Mouse (Mus musculus): ENCODE measurements around the gene Galnt16.

Galnt16 gene

DNA sequence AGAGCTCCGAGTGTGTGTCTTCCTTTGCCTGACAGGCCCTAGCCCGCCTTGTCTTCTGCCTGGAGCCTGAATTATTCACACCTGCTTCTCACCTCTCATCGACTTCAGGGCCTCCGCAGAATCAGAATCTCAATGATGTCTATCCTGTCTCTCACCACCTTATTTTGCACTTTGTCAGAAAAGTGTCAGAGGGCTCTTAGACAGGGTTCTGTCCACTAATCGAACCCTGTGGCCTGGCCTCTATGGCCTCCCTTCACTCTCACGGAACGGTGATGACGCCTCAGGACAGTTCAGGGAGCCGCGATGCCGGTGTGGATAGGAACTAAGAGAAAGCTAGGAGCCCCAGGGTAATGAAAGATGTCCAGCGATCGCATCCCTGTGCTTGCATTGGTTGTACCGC is at the start of gene Galnt16:
Galnt16 (plus strand) TSS at position 301 of the 400 bp plus-strand sequence.
- DNase-seq = no peak

DNA sequence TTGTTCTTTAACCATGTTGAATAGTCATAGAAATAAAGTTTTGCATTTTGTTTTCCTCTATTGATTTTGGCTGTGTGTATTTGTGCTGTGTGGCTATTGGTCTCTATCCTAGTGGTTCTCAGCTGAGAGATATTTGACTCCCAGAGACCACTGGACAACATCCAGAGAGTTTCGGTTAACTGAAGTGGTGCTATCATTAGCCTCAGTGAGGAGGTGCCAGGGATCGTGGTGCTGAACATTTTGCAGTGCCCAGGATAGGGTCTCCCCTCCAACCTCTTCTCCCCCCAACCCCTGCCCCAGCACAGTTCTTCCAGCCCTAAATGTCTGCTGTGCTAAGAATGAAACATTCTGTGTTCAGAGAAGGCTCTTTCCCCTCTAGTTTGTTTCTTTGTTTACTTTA is 47.9 kb upstream of the Galnt16 start:
- no peak for DNase-seq

DNA sequence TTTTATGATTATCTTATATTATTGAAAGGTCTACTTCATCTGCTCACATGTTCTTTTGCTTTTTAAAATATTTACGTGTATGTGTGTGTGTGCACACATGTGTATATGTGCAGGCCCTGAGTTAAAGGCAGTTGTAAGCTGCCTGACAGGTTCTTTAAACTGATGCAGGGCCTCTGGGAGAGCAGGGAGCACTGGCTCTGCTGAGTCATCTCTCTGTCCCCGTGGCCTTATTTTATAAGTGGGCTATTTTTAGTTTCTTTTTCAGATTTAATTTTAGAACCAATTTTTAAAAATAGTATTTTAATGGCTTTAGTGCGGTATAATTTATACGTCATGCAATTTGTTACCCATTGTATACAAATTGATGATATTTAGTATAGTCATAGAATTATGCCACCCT is 46.2 kb upstream of the Galnt16 start:
- no peak for DNase-seq

DNA sequence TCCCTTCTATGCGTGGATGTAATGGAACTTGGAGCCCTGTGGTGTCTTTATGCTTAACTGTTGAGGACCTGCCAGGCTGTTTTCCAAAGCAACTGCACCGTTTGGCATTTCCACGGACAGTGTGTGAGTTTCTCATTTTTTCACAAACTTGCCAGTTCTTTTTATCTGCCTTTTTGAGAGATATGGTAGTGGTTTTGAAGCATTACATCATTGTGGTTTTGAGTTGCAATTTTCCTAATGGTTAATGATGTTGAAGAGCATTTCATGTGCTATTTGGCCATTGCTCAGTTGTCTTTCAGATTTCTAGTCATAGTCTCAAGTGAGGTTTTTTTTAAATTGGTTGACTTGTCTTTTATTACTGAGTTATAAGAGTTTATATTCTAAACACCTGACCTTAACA is 44.3 kb upstream of the Galnt16 start:
- no peak for DNase-seq

DNA sequence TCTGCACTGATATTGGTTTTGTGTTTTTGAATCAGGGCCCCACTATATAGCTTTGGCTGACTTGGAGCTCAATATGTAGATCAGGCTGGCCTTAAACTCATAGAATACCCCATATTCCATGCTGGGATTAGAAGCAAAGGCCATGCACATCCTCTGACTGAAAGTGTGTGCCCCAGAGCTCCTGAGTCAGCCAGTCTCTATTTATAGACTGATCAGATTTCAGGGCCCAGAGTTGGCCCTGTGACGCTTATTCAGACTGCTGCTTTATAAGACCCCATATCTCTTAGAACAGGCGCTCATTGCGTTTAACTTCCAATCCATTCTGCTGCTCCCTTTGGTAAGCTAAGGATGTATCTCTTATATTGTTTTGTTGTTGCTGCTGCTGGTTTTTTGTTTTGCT is 38.1 kb upstream of the Galnt16 start:
- DNase-seq = no peak

DNA sequence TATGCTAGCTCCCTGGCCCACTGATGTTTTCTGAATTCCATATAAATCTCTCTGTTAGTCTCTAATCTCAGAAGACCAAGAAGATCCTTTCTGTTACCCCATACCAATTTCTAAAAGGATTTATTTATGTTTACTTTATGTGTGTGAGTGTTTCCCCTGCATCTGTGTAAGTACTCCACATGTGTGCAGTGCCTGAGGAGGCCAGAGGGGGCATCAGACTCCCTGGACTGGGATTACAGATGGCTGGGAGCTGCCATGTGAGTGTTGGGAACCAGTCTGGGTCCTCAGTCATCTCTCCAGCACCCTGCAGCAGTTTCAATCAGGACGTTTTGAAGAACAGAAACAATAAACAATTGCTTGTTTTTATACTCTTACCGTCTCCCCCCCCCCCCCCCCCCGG is 34.7 kb upstream of the Galnt16 start:
- DNase-seq = no peak

DNA sequence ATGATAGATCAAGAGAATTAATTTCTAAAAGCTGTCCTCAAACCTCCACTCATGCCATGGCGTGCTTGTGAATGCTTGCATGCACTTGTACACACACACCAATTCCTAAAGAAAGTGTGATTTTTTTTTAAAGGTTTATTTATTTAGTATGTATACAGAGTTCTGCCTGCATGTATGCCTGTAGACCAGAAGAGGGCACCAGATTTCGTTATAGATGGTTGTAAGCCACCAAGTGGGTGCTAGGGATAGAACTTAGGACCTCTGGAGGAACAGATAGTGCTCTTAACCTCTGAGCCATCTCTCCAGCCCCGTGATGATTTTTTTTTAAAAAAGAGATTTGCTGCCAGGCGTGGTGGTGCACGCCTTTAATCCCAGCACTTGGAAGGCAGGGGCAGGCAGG is 24.8 kb upstream of the Galnt16 start:
- no peak for DNase-seq

DNA sequence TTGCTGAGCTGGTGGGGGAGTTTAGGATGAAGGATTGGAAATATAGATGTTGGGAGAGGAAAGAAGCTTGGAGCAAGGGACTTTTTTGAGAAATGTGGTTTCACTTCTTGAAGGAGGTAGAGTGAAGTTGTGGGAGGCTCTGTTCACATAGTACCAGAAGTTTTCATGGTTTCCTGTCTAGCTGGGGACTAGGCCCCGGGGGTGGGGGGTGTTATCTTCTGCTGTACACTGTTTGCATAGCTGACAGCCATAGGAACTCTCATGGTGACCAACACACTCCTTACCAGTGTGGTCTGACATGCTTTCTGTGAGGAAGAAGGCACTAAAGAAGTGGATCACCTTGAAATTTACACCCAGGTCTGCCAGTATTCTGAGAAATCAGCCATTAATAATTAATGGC is 22.4 kb upstream of the Galnt16 start:
- DNase-seq = no peak

DNA sequence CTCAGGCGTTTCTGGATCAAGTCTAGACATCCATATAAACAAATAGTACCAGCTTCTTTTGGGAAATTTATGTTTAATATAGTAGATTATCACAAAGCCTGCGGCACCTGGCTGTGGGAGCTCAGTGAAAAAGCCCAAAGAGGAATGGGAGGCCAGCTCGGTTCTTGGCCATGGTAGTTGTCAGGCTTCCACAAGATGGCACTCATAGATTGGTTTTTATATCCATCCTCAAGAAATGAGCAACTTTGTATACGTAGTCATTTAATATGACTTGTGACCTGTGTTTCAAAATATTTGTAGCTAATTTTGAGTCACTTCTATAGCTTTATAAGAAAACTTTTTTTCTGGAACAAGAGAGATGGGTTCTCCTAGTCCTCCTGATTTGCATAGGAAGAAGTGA is 19.7 kb upstream of the Galnt16 start:
- DNase-seq = no peak

DNA sequence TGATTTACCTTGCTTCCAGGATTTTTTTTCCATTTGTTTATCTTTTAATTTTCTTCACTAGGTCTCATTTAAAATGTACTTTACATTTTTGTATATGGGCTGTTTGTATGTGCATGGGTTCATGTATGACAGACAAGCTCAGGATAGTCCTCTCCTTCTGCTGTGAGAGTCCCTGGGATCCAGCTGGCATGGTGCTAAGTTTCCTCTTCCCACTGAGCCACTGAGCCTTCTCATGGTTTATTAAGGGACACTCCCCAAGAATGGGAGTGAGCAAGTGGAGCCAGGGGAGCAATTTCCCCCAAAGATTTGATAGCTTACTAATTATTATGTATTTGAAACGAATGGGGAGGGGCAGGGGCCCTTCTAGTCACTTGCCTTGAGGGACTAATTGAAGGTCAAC is 17.6 kb upstream of the Galnt16 start:
- DNase-seq = no peak

DNA sequence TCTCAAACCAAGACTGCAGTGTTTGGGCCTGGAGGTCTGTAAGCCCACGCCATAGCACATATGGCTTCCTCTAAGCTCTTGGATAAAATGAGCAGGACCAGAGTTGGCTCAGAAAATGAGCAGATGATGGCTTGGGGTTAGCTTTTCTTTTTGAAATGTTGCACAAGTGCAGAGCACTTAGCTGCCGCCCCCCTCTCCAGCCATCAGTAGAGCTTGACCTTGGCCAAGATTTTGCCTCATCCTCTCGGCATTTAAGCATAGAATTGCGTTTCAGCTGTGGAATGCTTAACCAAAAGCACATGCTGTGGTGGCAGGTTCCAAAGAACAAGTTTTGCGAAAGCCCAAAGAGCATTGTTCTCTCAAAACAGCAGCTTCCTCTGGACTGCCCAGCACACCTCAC is 13.4 kb upstream of the Galnt16 start:
- no peak for DNase-seq

DNA sequence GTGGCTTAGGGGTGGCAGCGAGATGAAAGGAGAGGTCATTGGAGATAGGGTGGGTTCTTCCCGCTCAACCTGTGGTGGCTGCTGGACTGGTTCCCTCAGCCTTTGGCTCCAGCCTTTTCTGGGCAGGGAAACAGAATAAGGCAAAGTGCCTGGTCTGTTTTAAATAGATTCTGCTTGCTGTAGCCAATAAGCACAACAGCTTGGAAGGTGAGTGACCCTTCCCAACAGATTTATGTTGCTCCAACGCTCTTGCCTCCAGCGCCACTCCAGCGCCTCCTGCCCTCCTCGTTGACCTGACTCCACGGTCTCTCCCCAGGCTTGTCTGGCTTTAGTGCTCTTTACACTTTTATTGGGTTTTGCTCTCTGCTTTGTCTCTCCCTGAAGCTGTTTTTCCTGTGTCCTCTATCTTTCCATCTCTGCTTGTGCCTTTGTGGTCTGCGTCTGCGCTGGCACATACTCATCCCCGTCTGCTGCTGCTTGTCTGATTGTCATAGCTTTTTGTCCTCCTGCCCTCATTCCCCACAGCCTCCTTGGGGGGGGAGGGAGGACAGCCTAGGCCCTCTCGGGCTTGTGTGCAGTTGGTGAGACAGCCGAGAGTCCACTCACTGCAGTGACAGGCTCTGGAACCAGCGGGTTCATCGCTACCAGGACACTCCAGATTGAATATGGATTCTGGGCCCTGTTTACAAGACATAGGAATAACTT is 10.9 kb upstream of the Galnt16 start:
- no peak for DNase-seq

DNA sequence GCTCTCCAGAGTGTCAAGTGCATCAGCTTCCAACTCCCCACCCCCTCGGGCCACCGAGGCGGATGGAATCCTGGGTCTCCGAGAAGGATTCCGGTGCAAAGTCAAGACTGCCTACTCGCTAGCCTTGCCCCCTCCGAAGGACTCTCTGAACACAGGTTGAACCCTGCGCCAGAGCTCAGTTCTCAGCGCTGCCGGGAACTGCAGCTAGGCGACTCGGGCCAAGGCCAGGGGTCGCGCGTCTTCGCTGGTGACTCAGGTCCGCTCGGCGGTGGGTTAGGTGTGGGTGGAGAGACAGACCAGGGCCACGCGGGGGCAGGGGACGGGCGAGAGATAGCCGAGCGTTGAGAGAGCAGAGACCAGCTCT is 298 bp downstream of the Galnt16 start:
- DNase-seq = no peak

DNA sequence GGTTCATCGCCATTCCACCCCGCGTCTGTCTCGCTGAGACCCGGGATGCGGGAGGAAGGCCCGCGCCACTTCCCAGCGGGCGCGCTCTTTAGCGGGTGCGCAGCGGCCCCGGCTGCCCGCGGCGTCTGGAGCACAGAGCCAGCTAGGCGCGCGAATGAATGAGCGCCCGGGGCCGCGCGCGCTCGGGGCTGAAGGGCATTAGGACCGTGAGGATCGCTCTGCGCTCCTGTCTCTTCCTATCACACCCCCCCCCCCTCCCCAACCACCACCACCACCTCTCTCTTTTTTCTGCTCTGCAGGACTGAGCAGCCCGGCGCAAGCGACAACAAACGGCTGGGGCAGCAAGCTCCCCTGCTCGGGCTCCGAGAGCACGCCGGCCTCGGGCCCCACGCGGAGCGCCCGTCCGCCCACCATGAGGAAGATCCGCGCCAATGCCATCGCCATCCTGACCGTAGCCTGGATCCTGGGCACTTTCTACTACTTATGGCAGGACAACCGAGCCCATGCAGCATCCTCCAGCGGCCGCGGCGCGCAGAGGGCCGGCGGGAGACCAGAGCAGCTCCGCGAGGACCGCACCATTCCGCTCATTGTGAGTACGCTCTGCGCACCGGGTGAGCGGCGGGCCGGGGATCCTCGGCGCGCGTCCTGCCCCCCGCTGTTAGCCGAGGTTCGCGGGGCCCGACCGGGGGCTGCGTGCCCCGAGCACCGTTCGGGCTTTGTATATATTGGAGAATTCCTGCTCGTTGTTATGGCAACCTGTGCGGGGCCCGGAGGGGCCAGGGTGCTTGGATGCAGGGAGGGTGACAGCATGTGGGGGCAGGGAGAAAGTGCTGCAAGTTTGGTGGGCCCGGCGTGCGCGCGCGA is 912 bp downstream of the Galnt16 start:
- no peak for DNase-seq

DNA sequence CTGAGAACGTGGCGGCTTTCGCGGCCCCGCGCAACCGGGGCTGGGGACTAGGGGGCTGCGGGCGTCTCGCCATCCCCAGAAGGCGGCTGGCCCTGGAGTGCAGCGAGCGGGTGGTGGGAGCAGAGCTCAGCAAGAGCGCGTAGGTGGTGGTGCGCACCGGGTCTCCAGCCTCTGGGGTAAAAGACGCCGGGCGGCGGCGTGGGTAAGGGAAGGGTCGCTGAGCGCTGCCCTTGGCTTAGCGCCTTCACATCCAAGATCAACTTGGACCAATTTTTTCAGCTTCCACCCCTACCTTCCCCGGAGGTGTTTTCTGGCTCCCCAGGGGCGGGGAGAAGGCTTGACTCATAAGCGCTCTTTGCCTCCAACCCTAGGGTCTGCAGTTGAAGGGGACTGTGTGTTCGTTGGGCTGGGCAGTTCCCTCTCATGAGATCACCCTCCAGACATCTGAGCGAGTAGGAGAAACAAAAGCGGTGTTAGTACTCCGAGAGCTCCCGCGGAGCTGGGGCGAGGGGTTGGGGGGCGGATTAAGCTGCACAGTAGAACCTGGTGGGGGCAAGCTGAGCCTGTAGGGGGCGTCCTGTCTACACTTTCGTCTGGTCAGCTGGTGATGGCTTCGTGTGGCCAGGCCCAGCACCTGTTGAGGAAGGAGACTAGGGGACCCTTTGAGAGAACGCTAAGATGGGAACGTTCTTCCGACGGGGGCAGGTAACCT is 1.7 kb downstream of the Galnt16 start:
- no peak for DNase-seq

DNA sequence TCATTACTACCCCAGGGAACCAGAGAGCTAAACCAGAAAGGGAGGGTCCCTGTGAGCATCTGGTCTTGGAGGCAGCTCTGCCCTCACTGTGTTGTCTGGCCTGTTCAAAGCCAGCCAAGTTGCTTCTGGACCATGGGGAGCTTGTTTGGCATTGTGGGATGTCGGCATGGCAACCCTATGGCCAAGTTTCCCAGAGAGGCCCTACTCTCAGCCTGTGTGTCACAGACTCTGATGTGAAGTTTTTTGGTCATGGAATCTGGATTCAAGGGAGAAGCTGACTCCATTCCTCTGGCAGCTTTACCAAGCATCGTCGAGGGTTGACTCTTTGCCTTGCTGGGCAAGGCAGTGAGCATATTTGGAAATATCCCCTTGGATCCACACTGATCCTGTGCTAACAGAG is 3.9 kb downstream of the Galnt16 start:
- DNase-seq = no peak

DNA sequence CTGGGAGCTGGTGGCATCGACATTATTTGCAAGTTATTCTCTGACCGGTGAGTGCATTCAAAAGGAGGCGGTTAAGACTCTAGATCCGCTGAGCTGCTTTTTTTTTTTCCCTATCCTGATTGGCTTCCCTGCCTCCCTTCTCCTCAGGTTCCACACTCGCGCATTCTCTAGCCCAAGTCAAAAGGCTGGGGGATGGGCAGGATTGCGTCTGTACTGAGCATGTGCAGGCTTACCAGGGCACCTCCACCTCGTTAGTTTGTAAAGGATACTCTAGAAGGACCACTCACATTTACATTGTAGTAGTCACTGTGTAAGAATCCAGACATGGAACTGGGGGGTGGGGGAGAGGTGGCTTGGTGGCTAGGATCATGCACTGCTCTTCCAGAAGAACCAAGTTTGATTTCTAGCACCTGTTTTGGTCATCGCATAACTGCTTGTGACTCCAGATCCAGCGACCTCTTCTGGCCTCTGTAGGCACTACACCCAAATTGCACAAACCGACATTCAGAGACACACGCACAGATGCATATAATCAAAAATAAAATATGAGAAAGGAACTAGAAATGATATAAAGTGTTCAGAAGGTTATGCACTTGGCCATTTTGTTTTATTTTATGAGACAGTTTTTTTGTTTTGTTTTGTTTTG is 6.3 kb downstream of the Galnt16 start:
- no peak for DNase-seq

DNA sequence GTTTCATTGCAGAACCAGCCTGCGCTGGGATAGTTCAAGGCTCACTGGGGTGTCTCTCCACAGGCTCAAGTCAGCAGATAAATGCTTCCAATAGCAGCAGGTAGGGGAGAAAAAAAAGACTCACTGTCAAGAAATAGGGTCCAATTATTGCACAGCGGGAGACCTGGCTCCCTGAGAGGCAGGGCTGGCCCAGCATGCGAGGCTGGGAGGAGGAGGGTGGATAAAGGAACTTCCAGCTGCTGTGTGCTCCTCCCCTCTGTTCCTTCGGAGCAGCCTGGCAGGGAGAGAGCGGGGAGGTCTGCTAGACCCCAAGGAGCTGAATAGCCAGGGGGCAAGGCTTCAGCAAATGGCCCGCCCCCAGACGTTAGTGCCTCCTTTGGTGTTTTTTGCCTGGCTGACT is 7.4 kb downstream of the Galnt16 start:
- DNase-seq = no peak

DNA sequence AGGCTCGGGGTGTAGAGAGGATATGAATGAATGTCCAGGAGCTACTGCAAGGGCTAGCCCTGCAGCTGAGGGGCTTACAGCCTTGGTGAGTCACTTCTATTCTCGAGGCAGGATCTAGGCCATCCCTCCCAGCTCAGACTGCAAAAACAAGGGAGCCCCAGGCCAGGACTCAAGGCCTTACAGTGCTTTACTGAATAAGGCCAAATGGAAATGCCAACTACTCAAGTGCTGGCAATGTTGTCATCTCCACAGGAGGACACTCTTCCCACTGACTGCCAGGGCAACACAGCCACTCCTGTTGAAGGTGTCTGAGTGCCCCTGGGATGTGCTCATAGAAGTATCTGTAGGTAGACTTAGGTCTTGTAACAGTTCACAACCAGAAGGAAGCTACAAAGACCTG is 8.4 kb downstream of the Galnt16 start:
- DNase-seq = no peak

DNA sequence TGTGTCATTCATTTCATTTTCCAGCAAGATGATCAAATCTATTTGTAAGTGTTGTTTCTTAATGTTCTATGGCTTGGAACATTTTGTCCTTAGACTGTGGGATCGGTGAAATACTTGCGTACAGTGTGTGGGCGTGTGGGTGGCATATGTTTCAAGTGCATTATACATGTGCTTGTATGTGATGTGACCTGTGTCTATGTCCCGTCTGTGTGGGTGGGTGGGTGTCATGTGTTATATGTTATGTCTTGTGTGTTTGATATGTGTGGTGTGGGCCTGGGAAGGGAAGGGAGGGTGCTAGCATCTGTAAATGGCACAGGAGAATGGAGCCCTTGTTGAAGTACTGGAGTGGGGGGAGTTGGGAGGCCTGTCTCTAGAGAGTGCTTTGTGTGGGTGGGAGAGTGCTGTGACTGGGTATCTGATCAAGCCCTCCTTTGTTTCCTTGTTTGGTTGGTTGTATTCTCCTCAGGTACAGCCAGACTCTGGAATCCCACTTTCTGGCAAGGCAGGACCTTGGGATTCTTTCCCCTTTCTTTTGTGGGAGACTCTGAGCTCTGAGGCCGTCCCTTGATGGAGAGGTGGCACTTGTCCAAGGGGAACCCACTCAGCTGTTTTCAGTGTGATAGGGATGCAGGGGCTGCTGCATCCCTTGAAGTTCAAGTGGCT is 9.8 kb downstream of the Galnt16 start:
- DNase-seq = no peak

DNA sequence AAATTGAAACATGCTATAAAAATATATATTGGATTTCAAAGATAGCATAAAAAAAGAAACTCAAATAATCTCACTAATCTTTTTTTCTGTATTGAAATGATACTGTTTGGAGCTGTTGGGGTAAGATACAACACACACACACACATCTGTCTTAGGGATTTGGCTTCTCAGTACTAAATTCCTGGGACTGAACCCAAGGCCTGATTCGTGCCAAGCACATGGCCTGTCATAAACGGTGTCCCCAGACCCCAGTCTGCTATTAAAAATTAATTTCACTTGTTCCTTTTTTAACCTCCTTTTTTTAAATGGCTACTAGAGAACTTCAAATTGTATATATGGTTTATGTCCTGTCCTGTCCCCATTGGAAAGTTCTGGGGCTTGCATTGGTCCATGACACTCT is 12.0 kb downstream of the Galnt16 start:
- DNase-seq = no peak

DNA sequence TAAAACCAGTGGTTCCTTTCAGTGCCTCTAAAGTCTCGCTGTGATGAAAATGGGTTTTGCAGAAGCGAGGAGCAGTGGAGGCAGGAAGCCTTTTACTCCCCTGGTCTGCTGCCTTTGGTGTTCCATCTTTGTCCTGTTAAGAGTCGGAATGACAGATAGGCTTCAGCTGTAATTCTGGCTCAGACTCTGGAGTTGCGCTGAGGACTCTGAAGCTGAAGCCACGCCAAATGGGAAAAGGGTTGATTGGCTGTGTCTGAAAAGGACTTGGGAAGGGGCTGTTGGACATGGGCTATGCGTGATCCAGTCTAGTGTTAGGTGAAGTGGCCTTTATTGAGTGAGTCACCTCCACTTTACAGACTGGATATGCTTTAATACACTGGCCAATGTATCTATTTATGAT is 12.6 kb downstream of the Galnt16 start:
- DNase-seq = no peak

DNA sequence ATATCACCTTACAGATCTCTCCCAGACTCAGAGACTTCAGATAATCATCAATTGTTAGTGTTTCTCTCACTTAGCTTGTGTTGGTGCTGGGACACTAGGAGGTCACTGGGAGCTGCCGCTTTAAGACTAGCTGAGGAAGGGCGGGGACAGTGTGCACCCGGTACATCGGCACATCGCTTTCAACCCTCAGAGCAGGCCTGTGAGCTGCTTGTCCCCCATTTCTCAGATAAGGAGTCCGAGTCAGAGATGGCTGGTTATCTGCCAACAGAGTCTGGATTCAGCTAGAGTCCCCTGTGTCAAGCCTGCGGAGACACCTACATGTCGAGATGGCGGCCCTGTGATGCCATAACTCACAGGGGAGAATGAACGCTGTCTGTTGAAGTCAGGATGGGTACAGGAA is 13.5 kb downstream of the Galnt16 start:
- DNase-seq = no peak
